ENCODE assay signal across 20 mouse cellular contexts in genomic region chr11:9213580-9213979, GRCm38 (mm10). TPM values are rescaled to one million over a fixed set of nuclear protein-coding genes. Genes with fewer than 3 reads are reported as not detected.
DNase-seq lines count a peak whose midpoint lies in the region; ATAC-seq and TF ChIP-seq lines count a peak whose summit lies in the region.
"Had no signal": no experiment of that assay in that cellular context is flagged by ENCODE, and none has a peak within 500 bp of the region (broad histone marks: within the 10 kb centered on the region; RNA-seq: fewer than 3 reads in every experiment).

No protein-coding gene starts in this region.

- no peak overlapping the region for H3K9ac ChIP-seq in forebrain, embryonic 14.5 days (ENCODE audit: low read length)
- no peak overlapping the region for H3K9ac ChIP-seq in forebrain, embryonic 12.5 days
- H3K9ac ChIP-seq: embryonic facial prominence, embryonic 15.5 days; liver, postnatal 0 days; neural tube, embryonic 13.5 days had no signal

- 92% methylated on average over 9 of the region's 9 CpGs for WGBS in forebrain, embryonic 14.5 days
- 89% methylated on average over 9 of the region's 9 CpGs for WGBS in forebrain, embryonic 12.5 days
- WGBS in hindbrain, embryonic 10.5 days = 89% methylated on average over 9 of the region's 9 CpGs

- no peak for ATAC-seq in forebrain, embryonic 14.5 days
- ATAC-seq in forebrain, embryonic 12.5 days (ENCODE audit: low FRiP score) = no peak
- ATAC-seq: liver, postnatal 0 days had no signal

- no peak for TF ChIP-seq POLR2A in brain, embryonic 14.5 days (IDR thresholded peaks at IDR 0.05; ENCODE audit: borderline replicate concordance, extremely low read depth, insufficient read depth, insufficient read length, poor library complexity, severe bottlenecking)

- no peak overlapping the region for H3K4me3 ChIP-seq in forebrain, embryonic 14.5 days (ENCODE audit: low read depth, low read length)
- no peak overlapping the region for H3K4me3 ChIP-seq in forebrain, embryonic 12.5 days (replicated peaks)
- H3K4me3 ChIP-seq in hindbrain, embryonic 10.5 days = no peak overlapping the region
- H3K4me3 ChIP-seq: embryonic facial prominence, embryonic 15.5 days; forebrain, embryonic 10.5 days; gastrocnemius, adult 2 months; midbrain, embryonic 10.5 days; neural tube, embryonic 13.5 days had no signal

- H3K27me3 ChIP-seq in forebrain, embryonic 14.5 days (replicated peaks; ENCODE audit: control insufficient read depth, insufficient read depth, low read length) = no peaks in the 10 kb centered on the region
- no peaks in the 10 kb centered on the region for H3K27me3 ChIP-seq in forebrain, embryonic 12.5 days
- H3K27me3 ChIP-seq in hindbrain, embryonic 10.5 days (ENCODE audit: insufficient read depth, poor library complexity, severe bottlenecking) = no peaks in the 10 kb centered on the region
- H3K27me3 ChIP-seq: embryonic facial prominence, embryonic 15.5 days; neural tube, embryonic 13.5 days had no signal

- no peak overlapping the region for H3K27ac ChIP-seq in forebrain, embryonic 14.5 days (ENCODE audit: low read depth, low read length)
- no peak overlapping the region for H3K27ac ChIP-seq in forebrain, embryonic 12.5 days
- no peak overlapping the region for H3K27ac ChIP-seq in hindbrain, embryonic 10.5 days
- H3K27ac ChIP-seq: embryonic facial prominence, embryonic 15.5 days; forebrain, embryonic 10.5 days; gastrocnemius, adult 2 months; midbrain, embryonic 10.5 days; neural tube, embryonic 13.5 days had no signal

- no peaks in the 10 kb centered on the region for H3K36me3 ChIP-seq in forebrain, embryonic 14.5 days (ENCODE audit: control insufficient read depth, insufficient read depth, low read length)
- no peaks in the 10 kb centered on the region for H3K36me3 ChIP-seq in forebrain, embryonic 12.5 days (replicated peaks)
- H3K36me3 ChIP-seq in hindbrain, embryonic 10.5 days = no peaks in the 10 kb centered on the region
- H3K36me3 ChIP-seq: embryonic facial prominence, embryonic 15.5 days; forebrain, embryonic 10.5 days; midbrain, embryonic 10.5 days; neural tube, embryonic 13.5 days had no signal

- H3K4me1 ChIP-seq in forebrain, embryonic 14.5 days (ENCODE audit: control insufficient read depth, insufficient read depth, low read length) = no peaks in the 10 kb centered on the region
- no peaks in the 10 kb centered on the region for H3K4me1 ChIP-seq in forebrain, embryonic 12.5 days
- H3K4me1 ChIP-seq in hindbrain, embryonic 10.5 days (replicated peaks) = no peaks in the 10 kb centered on the region
- H3K4me1 ChIP-seq: embryonic facial prominence, embryonic 15.5 days; neural tube, embryonic 13.5 days had no signal

- no peaks in the 10 kb centered on the region for H3K9me3 ChIP-seq in forebrain, embryonic 14.5 days (replicated peaks; ENCODE audit: control insufficient read depth, low read length)
- no peaks in the 10 kb centered on the region for H3K9me3 ChIP-seq in forebrain, embryonic 12.5 days
- H3K9me3 ChIP-seq in hindbrain, embryonic 10.5 days = no peaks in the 10 kb centered on the region
- H3K9me3 ChIP-seq: embryonic facial prominence, embryonic 15.5 days; forebrain, embryonic 10.5 days; midbrain, embryonic 10.5 days; neural tube, embryonic 13.5 days had no signal

- no peak for TF ChIP-seq CTCF in brain, embryonic 14.5 days (IDR thresholded peaks at IDR 0.05; ENCODE audit: borderline replicate concordance, extremely low read depth, insufficient read depth, insufficient read length)

- peak; percentile 4 for DNase-seq in forebrain, embryonic 14.5 days (ENCODE audit: low spot score)
- DNase-seq in left cerebral cortex, adult 18-20 months (ENCODE audit: low spot score in 2 of 2) = peak; percentile 2 to 9
- DNase-seq in left cerebral cortex, adult 9 months (ENCODE audit: low spot score in 2 of 2) = no peak
- peak; percentile 18 for DNase-seq in brain, embryonic 14.5 days (ENCODE audit: low read depth)
- DNase-seq in cerebellum, adult 9-11 months = peak; percentile 78
- no peak for DNase-seq in kidney, postnatal 36 days
- no peak for DNase-seq in hindbrain, embryonic 10.5 days (ENCODE audit: low spot score)
- DNase-seq: adrenal gland, adult 8-10 months; gastrocnemius, adult 2 months; heart, adult 18-20 months; heart, postnatal 4 days; kidney, adult 9 months; liver; liver, postnatal 0 days had no signal

- no peak overlapping the region for H3K4me2 ChIP-seq in forebrain, embryonic 14.5 days (ENCODE audit: low read length)
- H3K4me2 ChIP-seq in forebrain, embryonic 12.5 days = no peak overlapping the region
- H3K4me2 ChIP-seq: embryonic facial prominence, embryonic 15.5 days; neural tube, embryonic 13.5 days had no signal

RNA-seq across cellular contexts. Expression of gene Abca13, which starts 21.8 kb away (rescaled TPM):
- polyA plus RNA-seq in forebrain, embryonic 14.5 days (2014; fragmentation: Nextera tagmentation; extraction: Ambion mirVana) = 0.01 and 0.04 TPM in 2 replicates
- polyA plus RNA-seq in forebrain, embryonic 12.5 days (2016; fragmentation: Nextera tagmentation; extraction: Ambion mirVana) = 0.03 TPM in 2 replicates
- total RNA-seq in left cerebral cortex, adult 18-20 months (2021) = under 1 TPM; 0.02 TPM
- polyA plus RNA-seq in brain, embryonic 14.5 days (2012; rRNA removed) = 0.01 and 0.03 TPM in 2 replicates
- 0.01 TPM in 2 replicates for polyA plus RNA-seq in hindbrain, embryonic 10.5 days (2016; fragmentation: Nextera tagmentation; extraction: Ambion mirVana)
- total RNA-seq: gastrocnemius, adult 2 months had no signal
- polyA plus RNA-seq: neural tube, embryonic 13.5 days; small intestine, adult 2 months had no signal

Comparison
In these comparisons a context has a peak if more than half of its experiments do, and no peak if none do; other contexts are left out.
1. DNase-seq: peak in forebrain, embryonic 14.5 days (single experiment), left cerebral cortex, adult 18-20 months (2 of 2), brain, embryonic 14.5 days (single experiment) and cerebellum, adult 9-11 months (single experiment); none in left cerebral cortex, adult 9 months (0 of 2), kidney, postnatal 36 days (0 of 2) and hindbrain, embryonic 10.5 days (single experiment).